Mouse (Mus musculus) forebrain, embryonic 13.5 days (tissue): ENCODE results near the gene Myo15b. TPM values are rescaled to one million over a fixed set of nuclear protein-coding genes. Genes with fewer than 3 reads are reported as not detected.
A peak's percentile ranks its signal among the peaks of the same experiment; 100 is the strongest.

Experiments used
- ATAC-seq: fragments of 200-750 bp; cut with Nextera tagmentation; 2 replicates; pipeline ENCODE4 v1.8.0; 2017
- H3K27ac ChIP-seq: fragments of 300-500 bp; sonication (generic); 2 replicates; pipeline ENCODE4 v1.5.1; 2015; ENCODE audit warnings: inconsistent platforms, mild to moderate bottlenecking, moderate library complexity
- H3K27me3 ChIP-seq: fragments of 300-500 bp; sonication (generic); 2 replicates; pipeline ENCODE4 v1.6.1; 2015; ENCODE audit warnings: mild to moderate bottlenecking, inconsistent platforms
- H3K36me3 ChIP-seq: fragments of 300-500 bp; sonication (generic); 2 replicates; pipeline ENCODE4 v1.6.1; 2015; ENCODE audit warnings: mild to moderate bottlenecking, inconsistent platforms; ENCODE audit not compliant: poor library complexity, severe bottlenecking
- H3K4me1 ChIP-seq: fragments of 300-500 bp; sonication (generic); 2 replicates; pipeline ENCODE4 v1.6.1; 2015; ENCODE audit warnings: inconsistent platforms
- H3K4me2 ChIP-seq: fragments of 300-500 bp; sonication (generic); 2 replicates; pipeline ENCODE4 v1.6.1; 2015; ENCODE audit warnings: inconsistent platforms, mild to moderate bottlenecking, moderate library complexity
- H3K4me3 ChIP-seq: fragments of 300-500 bp; sonication (generic); 2 replicates; pipeline ENCODE4 v1.5.1; 2015; ENCODE audit warnings: mild to moderate bottlenecking, inconsistent platforms
- H3K9ac ChIP-seq: fragments of 300-500 bp; sonication (generic); 2 replicates; pipeline ENCODE4 v1.6.1; 2015; ENCODE audit warnings: mild to moderate bottlenecking, inconsistent platforms
- H3K9me3 ChIP-seq: fragments of 300-500 bp; sonication (generic); replicated peaks from 2 replicates; pipeline ENCODE4 v1.6.1; 2016; ENCODE audit warnings: inconsistent platforms
- WGBS: fragments of 180-500 bp; shearing (Covaris S2); methylation state at CpG from one replicate; pipeline ENCODE4 v1.1.7; 2015; 5-methylcytosine and 5-hydroxymethylcytosine counted together
- polyA plus RNA-seq: library from polyadenylated mRNA; unstranded; fragments of >200 nt; fragmentation: Nextera tagmentation; extraction: Ambion mirVana; gene quantifications from 2 replicates; pipeline ENCODE4 v1.2.1, GENCODE M21; 2015

Gene Myo15b
- polyA plus RNA-seq, 1 experiment from 2014 or later = 0.21 TPM

- no peak overlapping the region for H3K27ac ChIP-seq
- 94% methylated on average over 16 of the region's 16 CpGs for WGBS
- H3K9me3 ChIP-seq = no peaks in the 10 kb centered on the region
- H3K9ac ChIP-seq = no peak overlapping the region
- H3K4me2 ChIP-seq = no peak overlapping the region
- H3K36me3 ChIP-seq = peaks cover 55% of the 10 kb centered on the region
- H3K27me3 ChIP-seq = peaks cover 21% of the 10 kb centered on the region
- H3K4me1 ChIP-seq = peaks cover 27% of the 10 kb centered on the region
- H3K4me3 ChIP-seq = no peak overlapping the region
- no peak for ATAC-seq
These were observed 38.1 kb upstream of the Myo15b start for GRCm38 (mm10) chr11:115819915-115820623.

- WGBS = 82% methylated on average over 4 of the region's 4 CpGs
- Histone ChIP-seq H3K27ac (no peak overlapping the region), H3K36me3 (peaks cover 55% of the 10 kb centered on the region), H3K27me3 (peaks cover 31% of the 10 kb centered on the region), H3K4me2 (no peak overlapping the region), H3K9ac (no peak overlapping the region), H3K9me3 (no peaks in the 10 kb centered on the region), H3K4me3 (no peak overlapping the region), H3K4me1 (peaks cover 18% of the 10 kb centered on the region)
- ATAC-seq = no peak
These were observed 37.2 kb upstream of the Myo15b start for GRCm38 (mm10) chr11:115821001-115821400.

GRCm38 (mm10) chr11:115823774-115824740, 34.1 kb upstream of the Myo15b start, which contains the start of gene Llgl2:
Llgl2 (plus strand) TSS chr11:115824049.
- ATAC-seq = peak; percentile 92

GRCm38 (mm10) chr11:115824813-115825212, 33.4 kb upstream of the Myo15b start:
- peaks cover 14% of the 10 kb centered on the region for H3K4me1 ChIP-seq
- WGBS = 13% methylated on average over 11 of the region's 11 CpGs

More at GRCm38 (mm10) chr11:115823774-115824740, 34.1 kb upstream of the Myo15b start, which contains the start of gene Llgl2:
- Histone ChIP-seq H3K36me3 (peaks cover 36% of the 10 kb centered on the region), H3K9ac (peak within 1 kb of the TSS; percentile 53), H3K4me1 (peaks cover 14% of the 10 kb centered on the region), H3K4me3 (peak within 1 kb of the TSS; percentile 59), H3K4me2 (peak within 1 kb of the TSS; percentile 75), H3K27me3 (peaks cover 58% of the 10 kb centered on the region), H3K9me3 (no peaks in the 10 kb centered on the region), H3K27ac (no peak within 1 kb of the TSS)
- WGBS = under 1% methylated on average over 79 of the region's 87 CpGs

GRCm38 (mm10) chr11:115826487-115826886, 31.7 kb upstream of the Myo15b start:
- Histone ChIP-seq H3K27me3 (peaks cover 80% of the 10 kb centered on the region), H3K4me1 (peaks cover 14% of the 10 kb centered on the region), H3K9me3 (no peaks in the 10 kb centered on the region), H3K9ac (no peak overlapping the region), H3K27ac (no peak overlapping the region), H3K36me3 (peaks cover 14% of the 10 kb centered on the region), H3K4me2 (no peak overlapping the region), H3K4me3 (no peak overlapping the region)
- WGBS = 50% methylated on average over 5 of the region's 5 CpGs
- no peak for ATAC-seq

More at GRCm38 (mm10) chr11:115824813-115825212, 33.4 kb upstream of the Myo15b start:
- Histone ChIP-seq H3K9me3 (no peaks in the 10 kb centered on the region), H3K27me3 (peaks cover 64% of the 10 kb centered on the region), H3K36me3 (peaks cover 31% of the 10 kb centered on the region), H3K9ac (no peak overlapping the region), H3K4me3 (peak overlapping the region; percentile 59), H3K27ac (no peak overlapping the region), H3K4me2 (peak overlapping the region; percentile 75)
- ATAC-seq = no peak

GRCm38 (mm10) chr11:115827624-115828023, 30.6 kb upstream of the Myo15b start:
- no peak for ATAC-seq
- H3K36me3 ChIP-seq = peaks cover 2% of the 10 kb centered on the region
- H3K4me1 ChIP-seq = peaks cover 14% of the 10 kb centered on the region
- H3K4me3 ChIP-seq = no peak overlapping the region
- H3K9ac ChIP-seq = no peak overlapping the region
- no peak overlapping the region for H3K27ac ChIP-seq
- peaks cover 90% of the 10 kb centered on the region for H3K27me3 ChIP-seq
- WGBS = 81% methylated on average over 6 of the region's 6 CpGs
- H3K9me3 ChIP-seq = no peaks in the 10 kb centered on the region
- no peak overlapping the region for H3K4me2 ChIP-seq

- Histone ChIP-seq H3K27me3 (peaks cover 85% of the 10 kb centered on the region), H3K4me2 (no peak overlapping the region), H3K36me3 (no peaks in the 10 kb centered on the region), H3K4me1 (peaks cover 6% of the 10 kb centered on the region), H3K27ac (no peak overlapping the region), H3K9ac (no peak overlapping the region), H3K4me3 (no peak overlapping the region), H3K9me3 (no peaks in the 10 kb centered on the region)
- 72% methylated on average over 4 of the region's 4 CpGs for WGBS
- no peak for ATAC-seq
These were observed 29.2 kb upstream of the Myo15b start for GRCm38 (mm10) chr11:115829036-115829435.

- WGBS = 26% methylated on average over 25 of the region's 25 CpGs
- ATAC-seq = no peak
- peaks cover 12% of the 10 kb centered on the region; the same call in 1 of the 2 replicates for H3K4me1 ChIP-seq
- no peak overlapping the region for H3K4me3 ChIP-seq
- peaks cover 68% of the 10 kb centered on the region for H3K27me3 ChIP-seq
- no peaks in the 10 kb centered on the region for H3K36me3 ChIP-seq
- no peak overlapping the region for H3K27ac ChIP-seq
- H3K9ac ChIP-seq = no peak overlapping the region; the same call in 1 of the 2 replicates
- no peaks in the 10 kb centered on the region for H3K9me3 ChIP-seq
- no peak overlapping the region for H3K4me2 ChIP-seq
These were observed 27.5 kb upstream of the Myo15b start for GRCm38 (mm10) chr11:115830550-115831325.

- Histone ChIP-seq H3K36me3 (no peaks in the 10 kb centered on the region), H3K4me1 (peaks cover 12% of the 10 kb centered on the region; the same call in 1 of the 2 replicates), H3K27ac (no peak overlapping the region), H3K4me2 (no peak overlapping the region), H3K4me3 (no peak overlapping the region), H3K9me3 (no peaks in the 10 kb centered on the region), H3K9ac (no peak overlapping the region), H3K27me3 (peaks cover 60% of the 10 kb centered on the region)
- ATAC-seq = no peak
- 39% methylated on average over 3 of the region's 3 CpGs for WGBS
These were observed 26.7 kb upstream of the Myo15b start for GRCm38 (mm10) chr11:115831518-115831917.

GRCm38 (mm10) chr11:115832064-115832463, 26.1 kb upstream of the Myo15b start:
- Histone ChIP-seq H3K36me3 (no peaks in the 10 kb centered on the region), H3K27me3 (peaks cover 55% of the 10 kb centered on the region)

GRCm38 (mm10) chr11:115832523-115832922, 25.7 kb upstream of the Myo15b start:
- H3K4me3 ChIP-seq = no peak overlapping the region
- ATAC-seq = no peak
- H3K27me3 ChIP-seq = peaks cover 50% of the 10 kb centered on the region
- H3K9me3 ChIP-seq = no peaks in the 10 kb centered on the region
- WGBS = 19% methylated on average over 8 of the region's 8 CpGs
- no peaks in the 10 kb centered on the region for H3K36me3 ChIP-seq
- H3K4me2 ChIP-seq = no peak overlapping the region
- peaks cover 12% of the 10 kb centered on the region; the same call in 1 of the 2 replicates for H3K4me1 ChIP-seq
- H3K9ac ChIP-seq = no peak overlapping the region
- no peak overlapping the region for H3K27ac ChIP-seq

More at GRCm38 (mm10) chr11:115832064-115832463, 26.1 kb upstream of the Myo15b start:
- peaks cover 12% of the 10 kb centered on the region; the same call in 1 of the 2 replicates for H3K4me1 ChIP-seq
- no peak overlapping the region for H3K4me2 ChIP-seq
- ATAC-seq = no peak
- H3K9ac ChIP-seq = no peak overlapping the region
- WGBS = 69% methylated on average over 6 of the region's 6 CpGs
- no peak overlapping the region for H3K4me3 ChIP-seq
- H3K9me3 ChIP-seq = no peaks in the 10 kb centered on the region
- H3K27ac ChIP-seq = no peak overlapping the region
